Mouse (Mus musculus): ENCODE measurements at regions not wholly inside any gene's neighbourhood (a gene's known extent, or its start where the extent isn't known, plus 50 kb on each side); places are given as distances from the start of the nearest gene placed in this dataset.
"Not testable (repeated sequence)": the region's sequence is repeated elsewhere in the genome, so short reads cannot be mapped to it uniquely, and the experiment has no call there.

- peak in 1 of 2 experiments; percentile 1 for DNase-seq (ENCODE audit: low spot score in 2 of 2)
- intact Hi-C loops (cut with DNase I): not testable (repeated sequence)
Observed at GRCm38 (mm10) chrY:43923126-43923525, 341.1 kb downstream of the Gm21739 start.
